Mouse (Mus musculus) naive thymus-derived CD4-positive, alpha-beta T cell, adult 2 months (primary cell): ENCODE data around the gene Samm50.
A peak's percentile ranks its signal among the peaks of the same experiment; 100 is the strongest.

Experiments
- DNase-seq: peaks from one replicate; pipeline ENCODE4 v3.0.0-alpha.2; 2011; ENCODE audit warnings: low read depth

Samm50 gene

GRCm38 (mm10) chr15:84211564-84211963, 19.5 kb downstream of the Samm50 start:
- no peak for DNase-seq

GRCm38 (mm10) chr15:84212031-84212755, 20.2 kb downstream of the Samm50 start:
- DNase-seq, result peak; percentile 81

GRCm38 (mm10) chr15:84212756-84213105, 20.7 kb downstream of the Samm50 start:
- no peak for DNase-seq

DNA sequence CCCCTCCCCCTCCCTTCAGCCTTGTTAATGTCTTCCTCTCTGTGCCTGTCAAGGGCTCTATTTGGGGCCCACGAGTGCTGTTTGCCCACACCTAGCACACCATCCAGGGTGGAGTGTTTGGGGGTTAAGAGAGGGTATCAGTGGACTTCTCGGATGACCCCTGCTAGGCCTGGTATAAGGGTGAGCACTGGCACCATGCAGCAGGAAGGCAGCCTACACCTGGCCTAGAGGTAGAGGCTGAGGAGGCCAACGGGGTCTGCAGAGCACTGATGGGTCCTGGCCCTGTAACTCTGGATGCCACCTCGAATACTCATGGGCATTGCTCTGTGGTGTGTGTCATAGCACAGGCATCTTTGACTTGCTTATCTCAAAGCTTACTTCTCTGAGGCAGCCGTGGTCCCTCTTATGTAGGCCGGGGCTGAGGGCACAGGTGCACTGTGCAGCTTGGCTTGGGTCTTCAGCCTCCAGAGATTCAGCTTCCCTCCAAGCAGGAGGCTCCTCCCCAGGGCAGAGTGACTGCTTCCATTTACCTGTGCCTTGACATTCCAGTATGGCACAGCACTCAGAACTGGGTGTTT, 21.2 kb downstream of the Samm50 start:
- DNase-seq, result no peak

DNA sequence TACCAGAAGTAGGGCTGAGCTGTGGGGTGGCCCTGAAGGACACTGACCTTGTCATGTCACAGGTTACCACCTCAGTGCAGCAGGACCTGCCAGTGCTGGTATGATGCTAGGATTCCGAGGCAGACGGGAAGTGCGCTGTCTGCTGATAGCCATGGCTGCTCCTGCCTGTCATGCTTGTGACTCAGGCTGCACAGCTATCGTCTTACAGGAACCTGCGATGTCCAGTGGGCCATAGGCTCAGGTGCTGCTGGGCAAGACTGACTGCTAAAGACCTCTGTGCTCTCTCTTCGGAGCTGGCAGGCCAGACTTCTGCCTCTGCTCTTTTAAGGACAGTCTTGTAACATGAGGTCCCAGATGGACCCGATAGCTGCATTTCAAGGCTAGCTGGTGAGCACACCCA, 22.4 kb downstream of the Samm50 start:
- DNase-seq, result no peak

DNA sequence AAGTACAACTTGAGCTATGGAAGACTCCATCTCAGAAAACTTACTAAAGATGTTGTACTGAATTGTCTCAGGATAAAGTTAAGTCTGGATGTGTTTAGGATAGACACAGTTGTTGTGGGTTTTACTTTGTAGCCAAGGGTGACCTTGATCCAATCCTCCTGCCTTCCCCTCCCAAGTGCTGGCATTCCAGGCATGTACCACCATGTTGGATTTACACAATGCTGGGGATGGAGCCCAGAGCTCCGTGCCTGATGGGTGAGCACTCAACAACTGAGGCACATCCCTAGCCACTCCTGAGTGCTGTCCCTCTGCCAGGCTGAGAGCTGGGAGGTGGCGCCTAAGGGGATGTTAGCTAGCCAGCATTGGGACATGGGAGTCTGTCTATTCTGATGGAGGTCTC, 23.2 kb downstream of the Samm50 start:
- DNase-seq, result no peak

GRCm38 (mm10) chr15:84216026-84216425, 24.0 kb downstream of the Samm50 start:
- DNase-seq, result no peak

DNA sequence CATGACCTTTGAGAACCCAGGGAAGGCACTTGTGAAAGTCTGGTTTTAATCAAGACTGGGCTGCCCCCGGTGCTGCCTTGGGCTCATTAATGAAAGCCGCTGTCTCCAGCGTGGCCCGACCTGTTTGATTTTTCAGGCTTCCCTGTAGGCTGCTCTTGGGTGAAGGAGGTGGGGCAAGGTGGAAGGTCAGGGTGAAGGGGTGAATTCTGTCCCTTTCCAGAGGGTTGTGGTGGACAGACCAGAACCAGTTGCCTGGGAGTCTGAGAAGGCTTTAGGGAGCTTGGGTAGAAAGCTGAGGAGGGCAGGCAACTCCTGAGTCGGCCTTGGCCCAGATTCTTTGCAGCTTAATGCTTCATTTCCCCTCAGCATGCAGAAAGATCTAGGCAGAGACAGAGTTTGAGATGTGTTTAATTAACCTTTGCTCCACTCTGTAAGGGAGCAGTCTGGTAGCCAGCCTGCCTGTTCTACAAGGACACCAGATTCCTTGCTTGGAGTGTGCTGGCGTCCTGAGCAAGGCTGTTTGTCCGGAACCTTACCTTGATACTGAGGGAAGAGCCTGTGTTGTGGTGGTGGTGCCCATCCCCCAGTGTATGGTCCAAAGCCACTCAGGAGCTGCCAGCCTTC, 24.5 kb downstream of the Samm50 start:
- no peak for DNase-seq

GRCm38 (mm10) chr15:84217969-84218782, 26.1 kb downstream of the Samm50 start:
- DNase-seq, result no peak

- DNase-seq, result no peak
Measured at GRCm38 (mm10) chr15:84218783-84219271, 26.8 kb downstream of the Samm50 start.

DNA sequence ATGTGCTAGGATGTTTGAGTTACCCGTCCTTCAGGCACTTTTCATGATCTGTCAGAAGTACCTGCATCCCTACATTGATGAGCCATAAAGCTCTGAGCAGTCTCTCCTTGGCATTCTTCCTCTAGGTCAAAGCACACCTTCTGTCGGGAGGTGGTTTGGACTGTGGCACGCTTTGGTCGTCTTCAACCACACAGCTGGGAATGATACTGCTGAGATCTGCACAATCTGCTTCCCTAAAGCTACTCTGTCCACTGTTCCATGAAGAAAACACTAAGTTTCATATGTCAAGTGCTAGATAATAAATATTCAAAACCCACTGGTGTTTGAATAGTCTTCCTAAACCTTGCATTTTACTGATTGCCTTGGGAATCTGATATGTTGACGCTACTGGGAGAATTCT, 29.5 kb downstream of the Samm50 start:
- no peak for DNase-seq

DNA sequence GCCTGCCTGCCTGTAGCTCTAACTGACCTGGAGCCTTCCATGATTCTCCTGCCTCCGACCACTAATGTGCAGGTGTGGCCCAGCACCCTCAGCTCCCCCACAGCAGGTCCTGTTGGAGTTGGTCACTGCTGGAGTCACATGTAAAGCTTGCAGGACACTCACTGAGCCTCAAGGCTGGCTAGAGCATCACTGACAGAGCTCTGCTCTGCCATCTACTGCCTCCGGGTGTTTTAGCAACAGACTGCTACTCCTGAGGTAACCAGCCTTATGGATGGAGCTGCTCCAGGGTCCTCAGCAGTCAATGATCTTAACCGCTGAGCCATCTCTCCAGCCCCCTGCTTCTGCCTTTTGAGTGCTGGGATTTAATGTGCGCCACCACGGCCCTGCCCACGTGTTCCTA, 31.4 kb downstream of the Samm50 start:
- DNase-seq, result no peak

DNA sequence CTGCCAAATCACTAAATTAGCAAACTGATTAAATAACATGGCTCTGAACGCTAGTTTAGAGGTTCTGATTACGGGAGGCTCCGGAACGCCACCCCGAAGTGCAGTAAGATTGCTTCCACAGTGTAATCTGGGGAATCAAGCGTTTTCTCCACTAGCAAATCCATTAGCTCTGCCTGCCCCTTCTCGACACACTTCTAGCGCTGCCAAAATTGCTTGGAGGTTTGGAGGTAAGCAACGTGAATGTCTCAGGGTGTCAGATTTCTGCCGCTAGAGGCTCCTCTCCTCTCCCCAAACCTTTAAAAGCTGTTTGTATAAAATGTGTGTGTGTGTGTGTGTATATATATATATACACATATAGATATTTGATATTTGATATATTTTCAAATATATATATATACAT, 32.7 kb downstream of the Samm50 start:
- no peak for DNase-seq

DNA sequence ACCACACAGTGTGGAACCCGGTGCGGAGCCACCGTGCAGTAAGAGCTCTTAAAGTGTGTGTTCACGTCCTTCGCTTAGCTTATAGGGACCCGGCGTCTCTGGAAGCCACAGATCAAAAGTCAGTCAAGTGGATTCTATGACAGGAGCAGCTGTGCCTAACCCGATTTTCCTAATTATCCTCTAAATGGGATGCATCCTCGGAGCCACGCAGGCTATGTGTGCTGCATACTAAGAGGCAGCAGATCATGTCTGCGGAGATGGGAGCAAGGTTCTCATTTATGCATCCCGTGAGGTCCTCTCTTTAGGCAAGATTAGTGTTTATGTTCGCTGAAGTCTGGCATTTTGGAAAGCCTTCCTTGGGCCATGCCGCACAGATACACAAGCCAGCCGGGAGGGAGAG, 34.9 kb downstream of the Samm50 start:
- DNase-seq, result no peak

DNA sequence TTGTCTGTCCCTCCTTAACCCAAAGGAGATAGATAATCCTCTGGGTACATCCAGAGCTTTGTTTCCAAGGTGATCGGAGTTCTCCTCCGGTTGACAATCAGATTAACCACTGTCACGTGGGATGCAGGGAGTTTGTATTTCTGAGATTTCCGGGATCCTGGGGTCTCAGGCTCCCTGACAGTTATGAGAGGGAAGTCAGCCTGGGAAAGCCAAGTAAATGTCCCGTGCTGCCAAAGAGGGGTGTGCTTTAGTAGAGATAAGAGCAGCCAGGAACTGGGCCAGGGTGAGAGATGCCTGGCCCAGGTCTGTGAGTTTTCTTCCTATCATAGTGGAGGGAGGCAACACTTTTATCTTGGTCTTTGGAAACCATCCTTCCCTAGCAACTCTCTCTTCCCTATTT, 38.6 kb downstream of the Samm50 start:
- no peak for DNase-seq

DNA sequence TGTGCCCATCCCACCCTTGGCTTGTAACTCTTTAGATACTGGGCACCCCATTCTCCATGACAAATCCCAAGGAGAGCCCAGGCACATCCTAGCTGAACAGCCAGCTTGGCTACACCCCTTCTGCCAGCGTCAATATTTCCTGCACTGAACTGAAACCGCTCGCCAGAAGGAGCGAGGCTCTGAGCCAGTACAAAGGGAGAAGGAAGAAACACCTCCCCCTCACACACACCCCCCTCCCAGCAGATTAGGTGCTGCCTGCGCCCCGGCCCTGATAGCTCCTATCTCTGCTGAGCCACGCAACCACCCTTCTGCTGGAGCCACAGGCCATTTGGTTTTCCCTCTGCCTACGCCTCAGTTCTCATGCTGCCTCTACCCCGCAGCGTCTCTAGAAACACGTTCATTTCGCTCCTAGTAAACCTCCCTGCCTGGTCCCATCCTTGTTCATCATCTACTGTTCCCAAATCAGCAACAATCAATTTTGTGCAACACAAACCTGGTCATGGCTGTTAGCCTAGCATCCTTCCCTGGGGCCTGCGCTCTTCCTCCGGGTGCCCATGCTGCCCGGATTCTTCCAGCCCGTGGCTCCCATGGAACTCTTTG, 39.2 kb downstream of the Samm50 start:
- no peak for DNase-seq

DNA sequence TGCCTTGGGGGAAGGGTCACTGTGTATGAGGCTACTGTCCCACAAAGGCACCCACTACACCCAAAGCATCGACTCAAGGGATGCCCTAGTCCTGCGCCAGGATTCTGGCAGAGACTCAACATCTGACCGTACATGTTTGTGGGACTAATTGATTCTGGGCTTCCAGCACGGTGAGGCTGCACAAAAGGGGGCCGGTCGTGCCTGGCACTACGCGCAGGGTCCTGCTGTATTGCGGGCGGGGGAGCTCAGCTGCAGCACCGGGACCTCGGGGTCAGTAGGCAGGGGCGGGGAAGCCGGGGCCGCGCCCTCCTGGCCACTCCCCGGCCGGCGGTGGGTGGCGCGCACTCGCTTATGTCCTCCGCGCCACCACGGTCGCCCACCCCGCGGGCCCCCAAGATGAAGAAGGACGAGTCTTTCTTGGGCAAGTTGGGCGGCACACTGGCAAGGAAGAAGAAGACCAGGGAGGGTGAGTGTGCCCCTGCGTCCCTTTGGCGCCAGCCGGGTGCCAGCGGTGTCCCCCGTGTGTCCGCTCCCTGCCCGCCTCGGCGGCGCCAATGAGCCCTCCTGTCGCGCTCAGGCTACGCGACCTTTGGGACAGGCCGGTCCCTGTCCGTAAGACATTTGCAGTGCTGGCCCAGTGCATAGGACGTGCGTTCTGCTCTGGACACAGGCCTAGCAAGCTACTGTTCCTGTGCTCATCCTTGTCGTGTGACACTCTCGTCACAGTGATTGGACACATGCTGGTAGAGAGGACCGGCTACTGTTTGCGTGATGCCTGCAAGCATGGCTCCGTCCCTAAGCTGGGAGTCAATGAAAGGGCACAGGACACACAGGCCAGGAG, 39.9 kb downstream of the Samm50 start, which contains the start of gene Parvb:
Gene Parvb, plus strand, starts transcription at position 323 of the 841 bp plus-strand sequence.
- no peak for DNase-seq

GRCm38 (mm10) chr15:84232609-84233008, 40.6 kb downstream of the Samm50 start:
- DNase-seq, result no peak

DNA sequence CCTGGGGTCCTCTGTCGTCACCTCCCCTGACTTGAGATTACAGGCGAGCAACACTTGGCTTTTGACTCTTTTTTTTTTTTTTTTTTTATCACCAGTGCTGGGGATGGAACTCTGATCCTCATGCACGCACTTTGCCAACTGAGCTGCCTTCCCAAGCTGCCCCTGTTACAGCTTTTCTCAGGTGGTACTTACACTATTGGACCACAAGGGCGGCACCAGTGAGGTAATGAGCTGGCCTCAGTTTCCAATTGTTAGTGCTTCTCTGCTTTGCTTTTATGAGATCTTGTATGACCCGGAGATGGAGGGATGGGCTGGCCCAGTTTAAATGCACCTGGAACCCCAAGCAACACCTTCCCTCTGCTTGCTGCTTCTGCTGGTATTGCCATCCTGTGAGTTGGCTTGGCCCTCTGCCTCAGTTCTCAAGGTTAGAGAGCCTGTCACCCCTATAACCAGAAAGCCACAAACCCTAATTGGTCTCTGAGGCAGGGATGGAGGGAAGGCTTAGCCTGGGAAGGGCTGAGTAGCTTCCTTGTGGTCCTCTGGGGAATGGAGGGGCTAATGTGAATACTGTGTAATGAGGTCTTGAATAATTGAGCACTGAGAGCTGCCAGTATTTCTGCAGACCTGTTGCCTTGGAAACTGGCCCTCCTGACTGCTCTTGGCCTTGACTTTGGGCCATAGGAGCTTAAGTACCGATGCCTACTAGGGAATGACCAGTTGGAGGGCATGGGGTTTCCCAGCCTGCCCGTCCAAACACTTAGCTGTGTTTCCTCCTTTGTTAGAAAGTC, 42.9 kb downstream of the Samm50 start:
- DNase-seq, result no peak

- DNase-seq, result no peak
Measured at GRCm38 (mm10) chr15:84235646-84236045, 43.6 kb downstream of the Samm50 start.
